Mouse (Mus musculus) heart, adult 8-10 months (tissue): ENCODE measurements around the gene Sstr5. TPM values are rescaled to one million over a fixed set of nuclear protein-coding genes. Genes with fewer than 3 reads are reported as not detected.

ENCODE experiments used
- total RNA-seq, 4 experiments: library from RNA; stranded (reverse); gene quantifications; 2 replicates each; pipeline ENCODE4 v1.2.4; 2022

The Sstr5 gene
- total RNA-seq, 4 experiments from 2014 or later = not detected

Other genes starting within 250 kb of the Sstr5 start
- gene Baiap3, start 240.9 kb downstream of the Sstr5 start, total RNA-seq = 1 to 10 TPM in 1 of 4 experiments, under 1 TPM in 3; 0.52 to 1.5 (median 0.73) TPM
- 10 to 100 TPM; 86.5 to 98.1 (median 89.4) TPM for gene Ube2i, start 222.7 kb downstream of the Sstr5 start, total RNA-seq
- gene Prss34, start 198.9 kb downstream of the Sstr5 start, total RNA-seq = under 1 TPM in 1 of 4 experiments, not detected in 3; 0.23 TPM
- gene Prss28, start 188.6 kb downstream of the Sstr5 start, total RNA-seq = not detected
- not detected for gene Prss29, start 178.6 kb downstream of the Sstr5 start, total RNA-seq
- under 1 TPM; 0.22 to 0.55 (median 0.39) TPM for gene Tpsab1, start 151.7 kb downstream of the Sstr5 start, total RNA-seq
- gene Tpsb2, start 131.0 kb downstream of the Sstr5 start, total RNA-seq = 1 to 10 TPM in 1 of 4 experiments, under 1 TPM in 3; 0.24 to 1.4 (median 0.72) TPM
- gene Tpsg1, start 128.0 kb downstream of the Sstr5 start, total RNA-seq = not detected
- gene Cacna1h, start 63.5 kb downstream of the Sstr5 start, total RNA-seq = 1 to 10 TPM; 3.9 to 9.7 (median 7.7) TPM
- gene Tekt4, start 42.7 kb downstream of the Sstr5 start, total RNA-seq = under 1 TPM in 3 of 4 experiments, not detected in 1; 0.28 to 0.46 (median 0.33) TPM
- gene Sox8, start 73.4 kb upstream of the Sstr5 start, total RNA-seq = under 1 TPM; 0.24 to 0.37 (median 0.32) TPM
- 10 to 100 TPM; 30.7 to 34.2 (median 33.8) TPM for gene Lmf1, start 81.8 kb upstream of the Sstr5 start, total RNA-seq
- gene Gng13, start 219.9 kb upstream of the Sstr5 start, total RNA-seq = 1 to 10 TPM in 2 of 4 experiments, not detected in 2; 1.1 to 2.0 TPM
- 1 to 10 TPM; 1.2 to 2.1 (median 1.6) TPM for gene Chtf18, start 230.1 kb upstream of the Sstr5 start, total RNA-seq
- gene Rpusd1, start 230.4 kb upstream of the Sstr5 start, total RNA-seq = 1 to 10 TPM; 4.5 to 5.3 (median 4.6) TPM
- not detected for gene Mslnl, start 238.8 kb upstream of the Sstr5 start, total RNA-seq